Mouse (Mus musculus) C2C12 (cell line): ENCODE data around the gene Ass1. TPM values are rescaled to one million over a fixed set of nuclear protein-coding genes. Genes with fewer than 3 reads are reported as not detected.

Experiments
- H3K27me3 ChIP-seq: one replicate; pipeline ENCODE4 v1.6.1; 2011; ENCODE audit not compliant: control insufficient read depth, insufficient read depth, insufficient read length
- H3K36me3 ChIP-seq: one replicate; pipeline ENCODE4 v1.6.1; 2011; ENCODE audit not compliant: control insufficient read depth, insufficient read depth
- H3K4me3 ChIP-seq: one replicate; pipeline ENCODE4 v1.5.1; 2011; ENCODE audit warnings: mild to moderate bottlenecking, control low read depth; ENCODE audit not compliant: poor library complexity, insufficient read depth, severe bottlenecking
- H3K79me2 ChIP-seq: one replicate; pipeline ENCODE4 v1.6.1; 2011; ENCODE audit not compliant: control insufficient read depth, insufficient read depth
- H3K79me3 ChIP-seq: one replicate; pipeline ENCODE4 v1.6.1; 2011; ENCODE audit warnings: low read depth, control low read depth
- H3ac ChIP-seq: one replicate; pipeline ENCODE3; 2011; ENCODE audit warnings: low read depth; ENCODE audit not compliant: control insufficient read depth, insufficient read length
- CEBPB ChIP-seq: IDR thresholded peaks from one replicate; pipeline ENCODE4 v1.6.1; 2011; ENCODE audit warnings: low read depth, mild to moderate bottlenecking, control low read depth, moderate library complexity
- CTCF ChIP-seq: IDR thresholded peaks from one replicate; pipeline ENCODE4 v1.5.1; 2011; ENCODE audit not compliant: control insufficient read depth, insufficient read depth, insufficient read length
- FOSL1 ChIP-seq: IDR thresholded peaks from one replicate; pipeline ENCODE4 v1.8.0; 2011; ENCODE audit warnings: mild to moderate bottlenecking, low read length; ENCODE audit not compliant: poor library complexity, insufficient read depth, severe bottlenecking
- MAX ChIP-seq: IDR thresholded peaks from one replicate; pipeline ENCODE4 v1.6.1; 2011; ENCODE audit warnings: mild to moderate bottlenecking, control low read depth
- MYOD1 ChIP-seq: IDR thresholded peaks from one replicate; pipeline ENCODE4 v1.6.1; 2011; ENCODE audit warnings: low read depth; ENCODE audit not compliant: control insufficient read depth, insufficient read length
- MYOG ChIP-seq: IDR thresholded peaks from one replicate; pipeline ENCODE4 v1.6.1; 2011; ENCODE audit not compliant: control insufficient read depth, insufficient read length; ENCODE audit errors: extremely low read depth
- USF1 ChIP-seq: IDR thresholded peaks from one replicate; pipeline ENCODE4 v1.6.1; 2011; ENCODE audit warnings: low read depth, mild to moderate bottlenecking, control low read depth, moderate library complexity
- polyA plus RNA-seq: library from polyadenylated mRNA; unstranded; fragments of >200 nt; fragmentation: generic; extraction: Trizol; gene quantifications from one replicate; pipeline ENCODE4 v1.2.1, GENCODE M21; 2012; ENCODE audit warnings: missing spikeins

Ass1 gene
- polyA plus RNA-seq, 1 experiment, result 248 TPM

- Histone ChIP-seq H3K36me3 (no peaks in the 10 kb centered on the region), H3K27me3 (peaks cover 13% of the 10 kb centered on the region), H3K79me3 (no peaks in the 10 kb centered on the region), H3K79me2 (no peaks in the 10 kb centered on the region), H3K4me3 (no peak overlapping the region), H3ac (no peak overlapping the region)
- TF ChIP-seq FOSL1 (no peak), MAX (no peak), USF1 (no peak), MYOG (no peak), CTCF (no peak), CEBPB (no peak), MYOD1 (no peak)
These were observed 32.3 kb upstream of the Ass1 start for GRCm38 (mm10) chr2:31437480-31438245.

GRCm38 (mm10) chr2:31439576-31439975 is 30.4 kb upstream of the Ass1 start:
- H3K79me2 ChIP-seq, result no peaks in the 10 kb centered on the region
- H3K79me3 ChIP-seq, result no peaks in the 10 kb centered on the region
- H3K4me3 ChIP-seq, result no peak overlapping the region
- H3K36me3 ChIP-seq, result no peaks in the 10 kb centered on the region
- TF ChIP-seq USF1 (no peak), CEBPB (no peak), MYOG (no peak), FOSL1 (no peak), CTCF (no peak), MAX (no peak), MYOD1 (no peak)
- H3ac ChIP-seq, result no peak overlapping the region
- H3K27me3 ChIP-seq, result no peaks in the 10 kb centered on the region

GRCm38 (mm10) chr2:31442480-31443160 is 27.4 kb upstream of the Ass1 start:
- Histone ChIP-seq H3K4me3 (no peak overlapping the region), H3K79me3 (no peaks in the 10 kb centered on the region), H3K79me2 (no peaks in the 10 kb centered on the region), H3K27me3 (no peaks in the 10 kb centered on the region), H3ac (no peak overlapping the region), H3K36me3 (no peaks in the 10 kb centered on the region)
- TF ChIP-seq MYOD1, result peak; percentile 8
- TF ChIP-seq USF1, result no peak
- no peak for TF ChIP-seq FOSL1

- TF ChIP-seq MAX (no peak), USF1 (no peak), FOSL1 (no peak), MYOG (no peak), MYOD1 (no peak), CEBPB (no peak), CTCF (no peak)
- H3ac ChIP-seq, result no peak overlapping the region
These were observed 24.0 kb upstream of the Ass1 start for GRCm38 (mm10) chr2:31446036-31446435.

GRCm38 (mm10) chr2:31446456-31446855 is 23.6 kb upstream of the Ass1 start:
- Histone ChIP-seq H3K4me3 (no peak overlapping the region), H3ac (no peak overlapping the region), H3K79me2 (no peaks in the 10 kb centered on the region), H3K27me3 (no peaks in the 10 kb centered on the region), H3K79me3 (no peaks in the 10 kb centered on the region), H3K36me3 (no peaks in the 10 kb centered on the region)
- no peak for TF ChIP-seq CTCF
- TF ChIP-seq MYOD1, result no peak
- no peak for TF ChIP-seq FOSL1
- no peak for TF ChIP-seq CEBPB

More at GRCm38 (mm10) chr2:31446036-31446435, 24.0 kb upstream of the Ass1 start:
- H3K36me3 ChIP-seq, result no peaks in the 10 kb centered on the region
- no peak overlapping the region for H3K4me3 ChIP-seq
- no peaks in the 10 kb centered on the region for H3K79me2 ChIP-seq
- no peaks in the 10 kb centered on the region for H3K79me3 ChIP-seq
- H3K27me3 ChIP-seq, result no peaks in the 10 kb centered on the region

GRCm38 (mm10) chr2:31447536-31447935 is 22.5 kb upstream of the Ass1 start:
- TF ChIP-seq MAX (no peak), CEBPB (no peak), MYOD1 (no peak), MYOG (no peak), FOSL1 (no peak), CTCF (no peak), USF1 (no peak)
- no peaks in the 10 kb centered on the region for H3K27me3 ChIP-seq
- no peak overlapping the region for H3ac ChIP-seq
- no peak overlapping the region for H3K4me3 ChIP-seq
- no peaks in the 10 kb centered on the region for H3K79me2 ChIP-seq
- no peaks in the 10 kb centered on the region for H3K79me3 ChIP-seq
- no peaks in the 10 kb centered on the region for H3K36me3 ChIP-seq
